Mouse (Mus musculus): Measurements from ENCODE around the gene Slc6a6. TPM values are rescaled to one million over a fixed set of nuclear protein-coding genes. Genes with fewer than 3 reads are reported as not detected.

The Slc6a6 gene
- polyA plus RNA-seq (2015; fragmentation: Nextera tagmentation; extraction: Ambion mirVana), result 54.4 and 59.5 TPM in 2 replicates

DNA sequence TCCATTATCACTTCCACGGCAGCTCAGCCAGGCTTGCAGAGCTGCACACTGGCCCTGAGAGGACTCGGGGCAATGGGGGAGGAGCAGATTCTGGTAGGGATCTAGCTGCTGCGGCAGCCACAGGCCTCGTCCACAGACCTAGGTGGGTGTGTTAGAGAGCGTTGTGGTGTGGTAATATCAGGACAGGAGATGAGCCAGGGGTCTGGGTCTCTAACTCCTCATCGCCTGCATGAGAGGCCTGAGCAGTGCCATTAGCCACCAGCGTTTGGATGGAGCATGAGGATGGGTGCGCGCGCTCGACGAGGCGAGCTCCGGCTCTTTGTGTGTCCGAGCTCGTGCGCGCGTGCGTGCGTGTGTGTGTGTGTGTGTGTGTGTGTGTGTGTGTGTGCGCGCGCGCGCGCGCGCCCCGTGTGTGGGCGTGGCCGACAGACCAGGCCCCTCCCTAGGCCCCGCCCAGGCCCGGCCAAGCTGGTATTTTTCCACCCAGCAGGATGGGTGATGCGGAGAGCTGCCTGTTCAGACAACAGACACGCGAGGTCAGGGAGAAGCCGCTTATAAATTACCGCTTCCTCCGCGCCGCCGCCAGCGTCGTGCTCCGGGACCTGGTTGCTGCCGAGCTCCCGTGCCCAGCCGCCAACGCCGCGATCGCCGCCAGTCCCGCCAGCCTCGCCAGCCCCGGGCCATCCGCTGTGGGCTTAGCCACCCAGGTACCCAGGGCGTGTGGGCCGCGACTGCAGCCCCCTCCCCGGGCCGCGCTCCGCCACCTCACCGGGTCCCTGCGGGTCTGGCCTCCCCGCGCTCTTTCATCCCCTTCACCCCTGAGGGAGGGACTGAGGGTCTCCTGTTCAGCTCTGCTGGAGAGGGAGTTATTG, at the start of gene Slc6a6:
Slc6a6 (plus strand) TSS at position 452 of the 872 bp plus-strand sequence.
- H3K36me3 ChIP-seq (ENCODE audit: control insufficient read depth, insufficient read depth, low read length), result no peaks in the 10 kb centered on the region
- H3K9me3 ChIP-seq (replicated peaks; ENCODE audit: control insufficient read depth, low read length), result no peaks in the 10 kb centered on the region
- no peaks in the 10 kb centered on the region for H3K27me3 ChIP-seq (ENCODE audit: control insufficient read depth, insufficient read depth, low read length)
- under 1% methylated on average over 54 of the region's 69 CpGs for WGBS
- H3K9ac ChIP-seq (ENCODE audit: low read length), result peak within 1 kb of the TSS; percentile 87
- ATAC-seq (ENCODE audit: insufficient read depth, low FRiP score), result peak; percentile 86
- peak within 1 kb of the TSS; percentile 92 for H3K27ac ChIP-seq (ENCODE audit: low read length)
- H3K4me2 ChIP-seq (ENCODE audit: low read depth, low read length), result peak within 1 kb of the TSS; percentile 82
- peaks cover 36% of the 10 kb centered on the region for H3K4me1 ChIP-seq (ENCODE audit: control insufficient read depth, insufficient read depth, low read length)
- peak within 1 kb of the TSS; percentile 90 for H3K4me3 ChIP-seq (replicated peaks; ENCODE audit: low read length)

DNA sequence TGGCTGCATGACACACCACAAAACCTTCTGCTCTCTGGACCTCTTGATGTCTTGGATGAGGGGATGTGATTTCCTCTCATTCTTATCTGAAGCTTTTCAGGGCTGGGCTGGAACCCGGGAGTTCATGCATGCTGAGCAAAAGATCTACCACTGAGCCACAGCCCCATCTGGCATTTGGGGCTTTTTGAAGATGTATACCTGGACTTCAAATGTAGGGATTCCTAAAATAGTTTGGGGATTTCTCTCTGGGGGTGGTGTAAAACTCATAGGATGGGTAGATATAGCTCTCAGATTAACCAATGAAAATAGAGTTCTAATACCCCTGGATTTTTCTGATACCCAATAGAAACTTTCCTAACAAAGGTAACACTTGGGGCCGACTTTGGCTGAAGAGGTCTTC, 49.4 kb upstream of the Slc6a6 start:
- Histone ChIP-seq H3K4me3 (replicated peaks; ENCODE audit: low read length) (no peak overlapping the region), H3K27me3 (ENCODE audit: control insufficient read depth, insufficient read depth, low read length) (no peaks in the 10 kb centered on the region), H3K27ac (ENCODE audit: low read length) (no peak overlapping the region), H3K9me3 (replicated peaks; ENCODE audit: control insufficient read depth, low read length) (no peaks in the 10 kb centered on the region), H3K4me2 (ENCODE audit: low read depth, low read length) (no peak overlapping the region), H3K36me3 (ENCODE audit: control insufficient read depth, insufficient read depth, low read length) (no peaks in the 10 kb centered on the region), H3K9ac (ENCODE audit: low read length) (no peak overlapping the region), H3K4me1 (ENCODE audit: control insufficient read depth, insufficient read depth, low read length) (no peaks in the 10 kb centered on the region)
- 57% methylated on average over 2 of the region's 2 CpGs for WGBS
- ATAC-seq (ENCODE audit: insufficient read depth, low FRiP score), result no peak

- no peaks in the 10 kb centered on the region for H3K9me3 ChIP-seq (replicated peaks; ENCODE audit: control insufficient read depth, low read length)
- H3K4me1 ChIP-seq (ENCODE audit: control insufficient read depth, insufficient read depth, low read length), result no peaks in the 10 kb centered on the region
- no peaks in the 10 kb centered on the region for H3K36me3 ChIP-seq (ENCODE audit: control insufficient read depth, insufficient read depth, low read length)
- 76% methylated on average over 2 of the region's 2 CpGs for WGBS
- no peak overlapping the region for H3K9ac ChIP-seq (ENCODE audit: low read length)
- H3K4me2 ChIP-seq (ENCODE audit: low read depth, low read length), result no peak overlapping the region
- no peak overlapping the region for H3K27ac ChIP-seq (ENCODE audit: low read length)
- H3K4me3 ChIP-seq (replicated peaks; ENCODE audit: low read length), result no peak overlapping the region
- no peaks in the 10 kb centered on the region for H3K27me3 ChIP-seq (ENCODE audit: control insufficient read depth, insufficient read depth, low read length)
- ATAC-seq (ENCODE audit: insufficient read depth, low FRiP score), result no peak
These were observed 49.0 kb upstream of the Slc6a6 start for GRCm38 (mm10) chr6:91634876-91635275.

DNA sequence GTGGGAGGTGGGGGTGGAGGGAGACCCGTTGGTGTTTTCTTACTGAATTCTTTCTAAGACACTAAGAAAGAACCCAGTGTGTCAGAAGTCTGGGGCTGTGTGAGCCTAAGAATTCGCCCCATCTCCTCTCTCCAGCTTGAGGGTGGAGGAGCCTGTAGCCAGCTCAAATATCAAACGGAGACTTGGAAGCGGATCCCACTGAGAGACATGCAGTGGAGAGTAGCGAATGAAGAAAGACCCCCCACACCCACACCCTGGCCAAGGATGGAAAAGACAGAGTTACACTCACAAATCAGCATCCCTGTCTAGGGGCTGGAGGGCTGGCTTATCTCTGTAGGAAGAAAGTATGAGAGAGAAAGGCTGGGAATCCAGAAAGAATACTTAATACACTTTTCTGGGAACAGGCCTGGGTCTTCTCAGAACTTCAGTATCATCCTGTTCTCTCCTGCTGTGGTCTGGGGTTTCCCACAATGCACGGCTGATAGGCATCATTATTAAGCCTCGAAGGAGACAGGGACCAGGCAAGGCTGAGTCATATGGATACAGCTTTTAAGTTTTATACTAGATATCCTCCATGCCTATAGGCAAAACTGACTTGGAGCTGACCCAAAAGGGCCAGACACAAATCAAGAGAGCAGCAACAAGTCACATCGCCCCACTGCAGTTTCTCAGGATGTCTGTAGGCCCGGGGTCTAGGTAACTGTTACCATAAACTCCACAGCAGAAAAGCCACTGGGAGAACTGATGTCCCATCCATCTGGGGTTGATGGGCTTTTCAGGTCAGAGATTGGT, 45.5 kb upstream of the Slc6a6 start:
- Histone ChIP-seq H3K4me3 (replicated peaks; ENCODE audit: low read length) (no peak overlapping the region), H3K9ac (ENCODE audit: low read length) (no peak overlapping the region), H3K9me3 (replicated peaks; ENCODE audit: control insufficient read depth, low read length) (no peaks in the 10 kb centered on the region), H3K27ac (ENCODE audit: low read length) (no peak overlapping the region), H3K4me1 (ENCODE audit: control insufficient read depth, insufficient read depth, low read length) (no peaks in the 10 kb centered on the region), H3K36me3 (ENCODE audit: control insufficient read depth, insufficient read depth, low read length) (no peaks in the 10 kb centered on the region), H3K27me3 (ENCODE audit: control insufficient read depth, insufficient read depth, low read length) (no peaks in the 10 kb centered on the region), H3K4me2 (ENCODE audit: low read depth, low read length) (no peak overlapping the region)
- peak; percentile 78 for ATAC-seq (ENCODE audit: insufficient read depth, low FRiP score)
- 32% methylated on average over 9 of the region's 9 CpGs for WGBS

GRCm38 (mm10) chr6:91643011-91643410, 40.8 kb upstream of the Slc6a6 start:
- ATAC-seq (ENCODE audit: insufficient read depth, low FRiP score), result no peak
- Histone ChIP-seq H3K9ac (ENCODE audit: low read length) (no peak overlapping the region), H3K4me3 (replicated peaks; ENCODE audit: low read length) (no peak overlapping the region), H3K27ac (ENCODE audit: low read length) (no peak overlapping the region), H3K4me2 (ENCODE audit: low read depth, low read length) (no peak overlapping the region), H3K36me3 (ENCODE audit: control insufficient read depth, insufficient read depth, low read length) (no peaks in the 10 kb centered on the region), H3K4me1 (ENCODE audit: control insufficient read depth, insufficient read depth, low read length) (no peaks in the 10 kb centered on the region), H3K9me3 (replicated peaks; ENCODE audit: control insufficient read depth, low read length) (no peaks in the 10 kb centered on the region), H3K27me3 (ENCODE audit: control insufficient read depth, insufficient read depth, low read length) (no peaks in the 10 kb centered on the region)
- WGBS, result 74% methylated on average over 5 of the region's 5 CpGs

GRCm38 (mm10) chr6:91643416-91643921, 40.4 kb upstream of the Slc6a6 start:
- H3K27me3 ChIP-seq (ENCODE audit: control insufficient read depth, insufficient read depth, low read length), result no peaks in the 10 kb centered on the region
- H3K9ac ChIP-seq (ENCODE audit: low read length), result no peak overlapping the region
- 75% methylated on average over 2 of the region's 2 CpGs for WGBS
- H3K4me1 ChIP-seq (ENCODE audit: control insufficient read depth, insufficient read depth, low read length), result no peaks in the 10 kb centered on the region
- no peak overlapping the region for H3K4me3 ChIP-seq (replicated peaks; ENCODE audit: low read length)
- H3K36me3 ChIP-seq (ENCODE audit: control insufficient read depth, insufficient read depth, low read length), result no peaks in the 10 kb centered on the region
- no peak overlapping the region for H3K27ac ChIP-seq (ENCODE audit: low read length)
- no peaks in the 10 kb centered on the region for H3K9me3 ChIP-seq (replicated peaks; ENCODE audit: control insufficient read depth, low read length)
- ATAC-seq (ENCODE audit: insufficient read depth, low FRiP score), result no peak
- no peak overlapping the region for H3K4me2 ChIP-seq (ENCODE audit: low read depth, low read length)

- ATAC-seq (ENCODE audit: insufficient read depth, low FRiP score), result no peak
These were observed 37.8 kb upstream of the Slc6a6 start for GRCm38 (mm10) chr6:91646019-91646418.

DNA sequence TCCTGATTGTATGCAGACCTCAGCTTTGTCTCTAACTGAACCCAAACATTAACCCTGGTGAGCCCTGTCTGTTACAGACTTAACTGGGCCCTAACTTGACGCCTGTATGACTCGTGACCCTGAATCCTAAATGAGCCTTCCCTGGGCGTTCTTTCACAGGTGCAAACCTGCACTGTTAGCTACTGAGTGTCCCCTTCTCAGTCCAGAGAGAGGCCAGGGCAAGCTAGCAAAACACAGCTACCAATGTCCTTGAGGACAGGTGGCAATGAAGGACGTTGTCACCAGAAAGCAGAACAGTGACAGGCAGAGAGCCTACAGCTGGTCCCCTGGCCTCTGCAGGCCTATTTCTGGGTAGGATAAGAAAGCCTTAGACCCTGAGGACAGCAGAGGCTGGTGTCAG, 37.0 kb upstream of the Slc6a6 start:
- ATAC-seq (ENCODE audit: insufficient read depth, low FRiP score), result no peak
- H3K4me2 ChIP-seq (ENCODE audit: low read depth, low read length), result no peak overlapping the region
- WGBS, result 60% methylated on average over 4 of the region's 4 CpGs

More at GRCm38 (mm10) chr6:91646019-91646418, 37.8 kb upstream of the Slc6a6 start:
- Histone ChIP-seq H3K4me2 (ENCODE audit: low read depth, low read length) (no peak overlapping the region), H3K27ac (ENCODE audit: low read length) (no peak overlapping the region), H3K4me1 (ENCODE audit: control insufficient read depth, insufficient read depth, low read length) (no peaks in the 10 kb centered on the region), H3K4me3 (replicated peaks; ENCODE audit: low read length) (no peak overlapping the region), H3K9me3 (replicated peaks; ENCODE audit: control insufficient read depth, low read length) (no peaks in the 10 kb centered on the region), H3K9ac (ENCODE audit: low read length) (no peak overlapping the region), H3K27me3 (ENCODE audit: control insufficient read depth, insufficient read depth, low read length) (no peaks in the 10 kb centered on the region), H3K36me3 (ENCODE audit: control insufficient read depth, insufficient read depth, low read length) (no peaks in the 10 kb centered on the region)
- WGBS, result 76% methylated on average over 10 of the region's 10 CpGs

DNA sequence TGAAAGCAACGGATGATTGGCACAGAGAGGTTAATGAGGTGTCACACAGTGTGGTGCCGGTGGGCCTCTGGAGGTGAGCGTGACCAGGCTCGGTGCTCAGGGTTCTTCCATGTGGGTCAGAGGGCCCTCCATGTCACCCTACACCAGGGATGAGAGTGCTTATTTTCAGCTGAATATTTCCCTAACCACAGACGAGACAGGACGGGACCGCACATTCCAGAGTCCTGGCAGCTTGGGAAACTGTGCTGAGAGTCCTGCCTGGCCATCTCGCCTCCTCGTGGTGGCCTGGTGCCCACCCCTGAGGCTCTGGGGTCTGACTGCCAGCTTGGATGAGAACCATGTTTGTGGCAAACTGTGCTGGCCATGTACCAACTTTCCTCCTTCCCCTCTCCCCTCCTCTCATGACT, 36.5 kb upstream of the Slc6a6 start:
- no peak for ATAC-seq (ENCODE audit: insufficient read depth, low FRiP score)
- no peaks in the 10 kb centered on the region for H3K4me1 ChIP-seq (ENCODE audit: control insufficient read depth, insufficient read depth, low read length)
- no peak overlapping the region for H3K4me3 ChIP-seq (replicated peaks; ENCODE audit: low read length)
- WGBS, result 70% methylated on average over 9 of the region's 9 CpGs
- H3K9ac ChIP-seq (ENCODE audit: low read length), result no peak overlapping the region
- H3K36me3 ChIP-seq (ENCODE audit: control insufficient read depth, insufficient read depth, low read length), result no peaks in the 10 kb centered on the region
- no peaks in the 10 kb centered on the region for H3K27me3 ChIP-seq (ENCODE audit: control insufficient read depth, insufficient read depth, low read length)
- H3K4me2 ChIP-seq (ENCODE audit: low read depth, low read length), result no peak overlapping the region
- no peak overlapping the region for H3K27ac ChIP-seq (ENCODE audit: low read length)
- H3K9me3 ChIP-seq (replicated peaks; ENCODE audit: control insufficient read depth, low read length), result no peaks in the 10 kb centered on the region

More for the DNA sequence above, 37.0 kb upstream of the Slc6a6 start:
- no peak overlapping the region for H3K9ac ChIP-seq (ENCODE audit: low read length)
- H3K27ac ChIP-seq (ENCODE audit: low read length), result no peak overlapping the region
- no peaks in the 10 kb centered on the region for H3K36me3 ChIP-seq (ENCODE audit: control insufficient read depth, insufficient read depth, low read length)
- no peaks in the 10 kb centered on the region for H3K27me3 ChIP-seq (ENCODE audit: control insufficient read depth, insufficient read depth, low read length)
- H3K4me1 ChIP-seq (ENCODE audit: control insufficient read depth, insufficient read depth, low read length), result no peaks in the 10 kb centered on the region
- no peak overlapping the region for H3K4me3 ChIP-seq (replicated peaks; ENCODE audit: low read length)
- H3K9me3 ChIP-seq (replicated peaks; ENCODE audit: control insufficient read depth, low read length), result no peaks in the 10 kb centered on the region

All from stomach, embryonic 16.5 days (tissue).